Mouse (Mus musculus): ENCODE results near the gene 4930590J08Rik. TPM values are rescaled to one million over a fixed set of nuclear protein-coding genes. Genes with fewer than 3 reads are reported as not detected.

Gene 4930590J08Rik
- polyA plus RNA-seq, 1 experiment from 2014 or later = 1.2 TPM

Other genes with a start within 250 kb of the 4930590J08Rik start
- gene Slc6a6, start 218.8 kb upstream of the 4930590J08Rik start, polyA plus RNA-seq (2016; fragmentation: Nextera tagmentation; extraction: Ambion mirVana) = 67.6 and 79.0 TPM in 2 replicates
- 1.4 and 1.9 TPM in 2 replicates for gene Grip2, start 75.6 kb upstream of the 4930590J08Rik start, polyA plus RNA-seq (2016; fragmentation: Nextera tagmentation; extraction: Ambion mirVana)
- 53.5 and 61.1 TPM in 2 replicates for gene Ccdc174, start 24.8 kb upstream of the 4930590J08Rik start, polyA plus RNA-seq (2016; fragmentation: Nextera tagmentation; extraction: Ambion mirVana)
- 7.6 and 12.7 TPM in 2 replicates for gene Fgd5, start 76.1 kb downstream of the 4930590J08Rik start, polyA plus RNA-seq (2016; fragmentation: Nextera tagmentation; extraction: Ambion mirVana)
- gene Nr2c2, start 188.6 kb downstream of the 4930590J08Rik start, polyA plus RNA-seq (2016; fragmentation: Nextera tagmentation; extraction: Ambion mirVana) = 24.0 and 36.0 TPM in 2 replicates